Mouse (Mus musculus) intestine, embryonic 14.5 days (tissue): ENCODE data around the gene Fam71f2. TPM values are rescaled to one million over a fixed set of nuclear protein-coding genes. Genes with fewer than 3 reads are reported as not detected.

Source experiments
- ATAC-seq: fragments of 200-750 bp; cut with Nextera tagmentation; replicated peaks from 2 replicates; pipeline ENCODE4 v1.8.0; 2017; ENCODE audit warnings: low read depth, moderate number of reproducible peaks, moderate TSS enrichment, moderate library complexity; ENCODE audit not compliant: low FRiP score, low TSS enrichment
- DNase-seq: peaks from one replicate; pipeline ENCODE4 v3.0.0-alpha.2; 2018; ENCODE audit warnings: low spot score
- H3K27ac ChIP-seq: fragments of 300-500 bp; sonication (generic); 2 replicates; pipeline ENCODE4 v1.5.1; 2014; ENCODE audit warnings: low read depth, mild to moderate bottlenecking, control low read depth
- H3K27me3 ChIP-seq: fragments of 300-500 bp; sonication (generic); replicated peaks from 2 replicates; pipeline ENCODE4 v1.6.1; 2014; ENCODE audit warnings: low read length, control low read depth; ENCODE audit not compliant: control insufficient read depth, insufficient read depth
- H3K36me3 ChIP-seq: fragments of 300-500 bp; sonication (generic); 2 replicates; pipeline ENCODE4 v1.6.1; 2014; ENCODE audit warnings: low read length, control low read depth; ENCODE audit not compliant: control insufficient read depth, insufficient read depth
- H3K4me1 ChIP-seq: fragments of 300-500 bp; sonication (generic); replicated peaks from 2 replicates; pipeline ENCODE4 v1.6.1; 2014; ENCODE audit warnings: low read length, control low read depth, mixed read lengths; ENCODE audit not compliant: control insufficient read depth, insufficient read depth
- H3K4me2 ChIP-seq: fragments of 300-500 bp; sonication (generic); 2 replicates; pipeline ENCODE4 v1.6.1; 2014; ENCODE audit warnings: low read length
- H3K4me3 ChIP-seq: fragments of 300-500 bp; sonication (generic); 2 replicates; pipeline ENCODE4 v1.5.1; 2014; ENCODE audit warnings: low read depth, low read length, control low read depth, mixed read lengths
- H3K9ac ChIP-seq: fragments of 300-500 bp; sonication (generic); 2 replicates; pipeline ENCODE4 v1.6.1; 2014; ENCODE audit warnings: mild to moderate bottlenecking, low read length
- H3K9me3 ChIP-seq: fragments of 300-500 bp; sonication (generic); 2 replicates; pipeline ENCODE4 v1.6.1; 2016; ENCODE audit warnings: low read length, control low read depth; ENCODE audit not compliant: control insufficient read depth
- WGBS: fragments of 180-500 bp; shearing (Covaris S2); extraction: QIAGEN DNeasy Blood & Tissue Kit; methylation state at CpG from one replicate; pipeline ENCODE4 v1.1.7; 2014; 5-methylcytosine and 5-hydroxymethylcytosine counted together
- polyA plus RNA-seq: library from polyadenylated mRNA; unstranded; fragments of >200 nt; fragmentation: Nextera tagmentation; extraction: Ambion mirVana; gene quantifications from 2 replicates; pipeline ENCODE4 v1.2.1, GENCODE M21; 2014

The Fam71f2 gene
- polyA plus RNA-seq, 1 experiment from 2014 or later = 0.20 TPM

- Histone ChIP-seq H3K9me3 (no peaks in the 10 kb centered on the region), H3K4me3 (no peak overlapping the region), H3K36me3 (no peaks in the 10 kb centered on the region), H3K9ac (no peak overlapping the region), H3K4me2 (no peak overlapping the region), H3K27me3 (no peaks in the 10 kb centered on the region), H3K4me1 (no peaks in the 10 kb centered on the region; the same call in 1 of the 2 replicates), H3K27ac (no peak overlapping the region)
- WGBS = 68% methylated on average over 2 of the region's 2 CpGs
- no peak for DNase-seq
- no peak for ATAC-seq
These were observed 37.9 kb downstream of the Fam71f2 start for GRCm38 (mm10) chr6:29317286-29317685.

GRCm38 (mm10) chr6:29317941-29318340 lies 38.5 kb downstream of the Fam71f2 start:
- Histone ChIP-seq H3K27ac (no peak overlapping the region), H3K4me1 (no peaks in the 10 kb centered on the region; the same call in 1 of the 2 replicates), H3K36me3 (no peaks in the 10 kb centered on the region), H3K4me2 (no peak overlapping the region), H3K9me3 (no peaks in the 10 kb centered on the region), H3K9ac (no peak overlapping the region), H3K4me3 (no peak overlapping the region), H3K27me3 (no peaks in the 10 kb centered on the region)
- DNase-seq = no peak
- 63% methylated on average over 3 of the region's 3 CpGs for WGBS
- no peak for ATAC-seq

GRCm38 (mm10) chr6:29318879-29319278 lies 39.5 kb downstream of the Fam71f2 start, which contains the start of gene Fam71f1:
TSS of gene Fam71f1 (plus strand) at chr6:29319140.
- Histone ChIP-seq H3K4me1 (no peaks in the 10 kb centered on the region; the same call in 1 of the 2 replicates), H3K36me3 (no peaks in the 10 kb centered on the region), H3K27ac (peak within 1 kb of the TSS; percentile 51; the same call in 1 of the 2 replicates), H3K9me3 (no peaks in the 10 kb centered on the region), H3K4me3 (no peak within 1 kb of the TSS), H3K9ac (no peak within 1 kb of the TSS), H3K27me3 (no peaks in the 10 kb centered on the region), H3K4me2 (no peak within 1 kb of the TSS)
- 29% methylated on average over 5 of the region's 5 CpGs for WGBS
- DNase-seq = peak; percentile 54
- peak; percentile 62; the same call in 1 of the 2 replicates for ATAC-seq

DNA sequence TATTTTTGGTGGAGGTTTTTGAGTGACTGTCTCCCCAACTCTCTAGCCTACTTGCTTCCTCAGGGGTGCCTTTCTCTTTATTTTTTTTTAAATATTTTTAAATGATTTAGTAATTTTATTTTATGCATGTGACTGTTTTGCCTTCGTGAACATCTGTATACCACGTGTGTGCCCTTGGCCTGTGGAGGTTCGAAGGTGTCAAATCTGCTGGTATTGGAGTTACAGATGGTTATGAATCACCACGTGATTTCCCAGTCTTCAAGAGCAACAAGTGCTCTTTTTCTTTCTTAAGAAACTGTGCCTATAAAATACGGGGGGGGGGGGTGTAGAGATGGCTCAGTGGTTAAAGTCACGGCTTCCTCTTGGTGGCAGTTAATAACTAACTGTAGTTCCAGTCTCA lies 42.2 kb downstream of the Fam71f2 start:
- no peaks in the 10 kb centered on the region for H3K36me3 ChIP-seq
- ATAC-seq = no peak
- DNase-seq = no peak
- H3K4me1 ChIP-seq = no peaks in the 10 kb centered on the region; the same call in 1 of the 2 replicates
- no peak overlapping the region for H3K4me2 ChIP-seq
- H3K9ac ChIP-seq = no peak overlapping the region
- H3K27ac ChIP-seq = no peak overlapping the region
- no peak overlapping the region for H3K4me3 ChIP-seq
- no peaks in the 10 kb centered on the region for H3K9me3 ChIP-seq
- WGBS = 71% methylated on average over 6 of the region's 6 CpGs
- H3K27me3 ChIP-seq = no peaks in the 10 kb centered on the region

- no peaks in the 10 kb centered on the region for H3K9me3 ChIP-seq
- no peak for ATAC-seq
- no peak overlapping the region for H3K9ac ChIP-seq
- no peak for DNase-seq
- no peaks in the 10 kb centered on the region for H3K27me3 ChIP-seq
- no peaks in the 10 kb centered on the region; the same call in 1 of the 2 replicates for H3K4me1 ChIP-seq
- 91% methylated on average over 7 of the region's 7 CpGs for WGBS
- no peaks in the 10 kb centered on the region for H3K36me3 ChIP-seq
- no peak overlapping the region for H3K27ac ChIP-seq
- H3K4me2 ChIP-seq = no peak overlapping the region
- H3K4me3 ChIP-seq = no peak overlapping the region
These were observed 42.8 kb downstream of the Fam71f2 start for GRCm38 (mm10) chr6:29322147-29322546.

GRCm38 (mm10) chr6:29322735-29323134 lies 43.3 kb downstream of the Fam71f2 start:
- no peak overlapping the region for H3K27ac ChIP-seq
- 84% methylated on average over 4 of the region's 4 CpGs for WGBS
- no peaks in the 10 kb centered on the region for H3K9me3 ChIP-seq
- H3K9ac ChIP-seq = no peak overlapping the region
- no peaks in the 10 kb centered on the region for H3K27me3 ChIP-seq
- H3K4me2 ChIP-seq = no peak overlapping the region
- H3K36me3 ChIP-seq = no peaks in the 10 kb centered on the region
- DNase-seq (no peak), ATAC-seq (no peak)
- H3K4me3 ChIP-seq = no peak overlapping the region
- H3K4me1 ChIP-seq = no peaks in the 10 kb centered on the region; the same call in 1 of the 2 replicates

GRCm38 (mm10) chr6:29326961-29327360 lies 47.6 kb downstream of the Fam71f2 start:
- H3K4me2 ChIP-seq = no peak overlapping the region
- H3K4me1 ChIP-seq = no peaks in the 10 kb centered on the region
- no peaks in the 10 kb centered on the region for H3K9me3 ChIP-seq
- no peak overlapping the region for H3K4me3 ChIP-seq
- H3K36me3 ChIP-seq = no peaks in the 10 kb centered on the region
- ATAC-seq (no peak), DNase-seq (no peak)
- H3K27ac ChIP-seq = no peak overlapping the region
- H3K9ac ChIP-seq = no peak overlapping the region
- WGBS = 83% methylated on average over 9 of the region's 9 CpGs
- H3K27me3 ChIP-seq = no peaks in the 10 kb centered on the region

GRCm38 (mm10) chr6:29329514-29329913 lies 50.1 kb downstream of the Fam71f2 start:
- no peak overlapping the region for H3K4me3 ChIP-seq
- H3K9me3 ChIP-seq = no peaks in the 10 kb centered on the region
- H3K27me3 ChIP-seq = no peaks in the 10 kb centered on the region
- ATAC-seq (no peak), DNase-seq (no peak)
- H3K27ac ChIP-seq = no peak overlapping the region
- H3K9ac ChIP-seq = no peak overlapping the region
- H3K36me3 ChIP-seq = no peaks in the 10 kb centered on the region
- 60% methylated on average over 4 of the region's 4 CpGs for WGBS
- no peak overlapping the region for H3K4me2 ChIP-seq
- no peaks in the 10 kb centered on the region for H3K4me1 ChIP-seq
